Mouse (Mus musculus) hindbrain, embryonic 10.5 days (tissue): ENCODE measurements around the gene Plekhm1. TPM values are rescaled to one million over a fixed set of nuclear protein-coding genes. Genes with fewer than 3 reads are reported as not detected.

ENCODE experiments used
- DNase-seq: peaks from one replicate; pipeline ENCODE4 v3.0.0-alpha.2; 2017; ENCODE audit warnings: low spot score
- H3K27ac ChIP-seq: fragments of 300-500 bp; sonication (generic); 2 replicates; pipeline ENCODE4 v1.5.1; 2016; ENCODE audit warnings: mild to moderate bottlenecking, moderate library complexity
- H3K27me3 ChIP-seq: fragments of 300-500 bp; sonication (generic); 2 replicates; pipeline ENCODE4 v1.6.1; 2016; ENCODE audit warnings: mild to moderate bottlenecking; ENCODE audit not compliant: poor library complexity, insufficient read depth, severe bottlenecking
- H3K36me3 ChIP-seq: fragments of 300-500 bp; sonication (generic); 2 replicates; pipeline ENCODE4 v1.6.1; 2016; ENCODE audit warnings: mild to moderate bottlenecking, moderate library complexity
- H3K4me1 ChIP-seq: fragments of 300-500 bp; sonication (generic); replicated peaks from 2 replicates; pipeline ENCODE4 v1.6.1; 2016; ENCODE audit warnings: mild to moderate bottlenecking
- H3K4me3 ChIP-seq: fragments of 300-500 bp; sonication (generic); 2 replicates; pipeline ENCODE4 v1.5.1; 2016; ENCODE audit warnings: mild to moderate bottlenecking, moderate library complexity
- H3K9me3 ChIP-seq: fragments of 300-500 bp; sonication (generic); 2 replicates; pipeline ENCODE4 v1.6.1; 2016; ENCODE audit warnings: mild to moderate bottlenecking, moderate library complexity
- WGBS: fragments of 180-500 bp; shearing (Covaris S2); methylation state at CpG from one replicate; pipeline ENCODE4 v1.1.7; 2016; 5-methylcytosine and 5-hydroxymethylcytosine counted together
- polyA plus RNA-seq: library from polyadenylated mRNA; unstranded; fragments of >200 nt; fragmentation: Nextera tagmentation; extraction: Ambion mirVana; gene quantifications from 2 replicates; pipeline ENCODE4 v1.2.1, GENCODE M21; 2016

Plekhm1 gene
- polyA plus RNA-seq, 1 experiment from 2014 or later: 11.6 TPM

- H3K4me3 ChIP-seq: no peak overlapping the region
- 77% methylated on average over 7 of the region's 7 CpGs for WGBS
- H3K9me3 ChIP-seq: no peaks in the 10 kb centered on the region
- H3K27me3 ChIP-seq: no peaks in the 10 kb centered on the region
- DNase-seq: no peak
- H3K4me1 ChIP-seq: peaks cover 16% of the 10 kb centered on the region
- peaks cover 51% of the 10 kb centered on the region for H3K36me3 ChIP-seq
- H3K27ac ChIP-seq: no peak overlapping the region
Measured at GRCm38 (mm10) chr11:103406551-103406950, 5.9 kb downstream of the Plekhm1 start.

DNA sequence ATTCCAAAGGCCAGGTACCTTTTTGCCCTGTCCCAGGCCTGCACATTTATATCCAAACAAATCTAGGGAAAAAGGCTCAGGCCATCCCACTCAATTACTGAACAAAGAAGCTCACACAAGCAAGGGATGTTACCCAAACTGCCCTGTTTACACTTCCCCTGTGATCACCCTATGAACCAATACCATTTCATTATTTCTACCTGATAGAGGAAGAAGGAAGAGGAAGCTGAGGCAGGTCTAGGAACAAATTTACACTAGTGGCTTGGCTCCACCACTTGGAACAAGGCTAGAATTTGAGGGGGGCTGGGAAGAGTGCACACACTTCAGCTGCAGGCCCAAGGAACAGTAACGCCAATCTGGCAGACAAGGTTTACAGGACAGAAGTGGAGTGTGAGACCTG is 6.7 kb downstream of the Plekhm1 start:
- H3K9me3 ChIP-seq: no peaks in the 10 kb centered on the region
- no peak overlapping the region for H3K27ac ChIP-seq
- 93% methylated on average over 1 of the region's 1 CpGs for WGBS
- no peak overlapping the region for H3K4me3 ChIP-seq
- peaks cover 9% of the 10 kb centered on the region for H3K4me1 ChIP-seq
- peaks cover 56% of the 10 kb centered on the region for H3K36me3 ChIP-seq
- no peaks in the 10 kb centered on the region for H3K27me3 ChIP-seq
- no peak for DNase-seq

- Histone ChIP-seq H3K9me3 (no peaks in the 10 kb centered on the region), H3K27me3 (no peaks in the 10 kb centered on the region), H3K4me3 (no peak overlapping the region), H3K4me1 (peaks cover 4% of the 10 kb centered on the region; the same call in 1 of the 2 replicates), H3K36me3 (peaks cover 58% of the 10 kb centered on the region), H3K27ac (no peak overlapping the region)
- no peak for DNase-seq
Measured at GRCm38 (mm10) chr11:103404618-103405017, 7.9 kb downstream of the Plekhm1 start.

GRCm38 (mm10) chr11:103403776-103404175 is 8.7 kb downstream of the Plekhm1 start:
- no peaks in the 10 kb centered on the region for H3K9me3 ChIP-seq
- H3K4me1 ChIP-seq: peaks cover 4% of the 10 kb centered on the region; the same call in 1 of the 2 replicates
- H3K27ac ChIP-seq: no peak overlapping the region
- no peak overlapping the region for H3K4me3 ChIP-seq
- no peaks in the 10 kb centered on the region for H3K27me3 ChIP-seq
- peaks cover 60% of the 10 kb centered on the region for H3K36me3 ChIP-seq
- DNase-seq: no peak
- WGBS: 61% methylated on average over 4 of the region's 4 CpGs

GRCm38 (mm10) chr11:103402738-103403137 is 9.7 kb downstream of the Plekhm1 start:
- Histone ChIP-seq H3K4me3 (no peak overlapping the region), H3K36me3 (peaks cover 61% of the 10 kb centered on the region)
- 95% methylated on average over 5 of the region's 5 CpGs for WGBS

GRCm38 (mm10) chr11:103402198-103402597 is 10.3 kb downstream of the Plekhm1 start:
- Histone ChIP-seq H3K9me3 (no peaks in the 10 kb centered on the region), H3K27ac (no peak overlapping the region), H3K4me1 (peaks cover 4% of the 10 kb centered on the region; the same call in 1 of the 2 replicates), H3K27me3 (no peaks in the 10 kb centered on the region), H3K36me3 (peaks cover 62% of the 10 kb centered on the region), H3K4me3 (no peak overlapping the region)
- 67% methylated on average over 2 of the region's 2 CpGs for WGBS
- DNase-seq: peak; percentile 10

More at GRCm38 (mm10) chr11:103402738-103403137, 9.7 kb downstream of the Plekhm1 start:
- H3K9me3 ChIP-seq: no peaks in the 10 kb centered on the region
- H3K4me1 ChIP-seq: peaks cover 4% of the 10 kb centered on the region; the same call in 1 of the 2 replicates
- no peak overlapping the region for H3K27ac ChIP-seq
- no peak for DNase-seq
- H3K27me3 ChIP-seq: no peaks in the 10 kb centered on the region

- Histone ChIP-seq H3K27ac (no peak overlapping the region), H3K27me3 (no peaks in the 10 kb centered on the region), H3K4me3 (no peak overlapping the region), H3K9me3 (no peaks in the 10 kb centered on the region), H3K4me1 (peaks cover 4% of the 10 kb centered on the region; the same call in 1 of the 2 replicates), H3K36me3 (peaks cover 69% of the 10 kb centered on the region)
- no peak for DNase-seq
- WGBS: 94% methylated on average over 4 of the region's 4 CpGs
Measured at GRCm38 (mm10) chr11:103399986-103400385, 12.5 kb downstream of the Plekhm1 start.

- no peak overlapping the region for H3K4me3 ChIP-seq
- peaks cover 4% of the 10 kb centered on the region; the same call in 1 of the 2 replicates for H3K4me1 ChIP-seq
- 88% methylated on average over 3 of the region's 3 CpGs for WGBS
- no peaks in the 10 kb centered on the region for H3K9me3 ChIP-seq
- DNase-seq: no peak
- H3K27ac ChIP-seq: no peak overlapping the region
- peaks cover 73% of the 10 kb centered on the region for H3K36me3 ChIP-seq
- H3K27me3 ChIP-seq: no peaks in the 10 kb centered on the region
Measured at GRCm38 (mm10) chr11:103399050-103399449, 13.4 kb downstream of the Plekhm1 start.

GRCm38 (mm10) chr11:103396682-103397081 is 15.8 kb downstream of the Plekhm1 start:
- WGBS: 96% methylated on average over 4 of the region's 4 CpGs

DNA sequence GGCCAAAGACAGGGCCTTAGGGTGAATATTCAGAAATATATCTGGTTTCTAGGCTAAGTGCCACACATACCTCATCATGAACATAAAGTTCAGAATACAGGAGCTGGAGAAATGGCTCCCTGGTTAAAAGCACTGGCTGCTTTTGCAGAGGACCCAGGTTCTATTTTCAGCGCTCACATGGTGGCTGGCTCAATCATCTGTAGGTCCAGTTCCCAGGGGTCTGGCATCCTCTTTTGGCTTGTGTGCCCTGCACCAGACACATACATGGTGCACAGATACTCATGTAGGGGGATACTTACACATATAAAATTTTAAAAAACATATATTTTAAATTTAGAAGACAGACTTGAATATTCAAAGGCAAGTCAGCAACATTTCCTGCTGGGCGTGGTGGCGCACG is 16.3 kb downstream of the Plekhm1 start:
- 97% methylated on average over 4 of the region's 4 CpGs for WGBS
- peaks cover 76% of the 10 kb centered on the region for H3K36me3 ChIP-seq

More at GRCm38 (mm10) chr11:103396682-103397081, 15.8 kb downstream of the Plekhm1 start:
- H3K27ac ChIP-seq: no peak overlapping the region
- no peak overlapping the region for H3K4me3 ChIP-seq
- DNase-seq: no peak
- no peaks in the 10 kb centered on the region for H3K9me3 ChIP-seq
- no peaks in the 10 kb centered on the region for H3K27me3 ChIP-seq
- no peaks in the 10 kb centered on the region for H3K4me1 ChIP-seq
- H3K36me3 ChIP-seq: peaks cover 76% of the 10 kb centered on the region

GRCm38 (mm10) chr11:103394604-103395003 is 17.9 kb downstream of the Plekhm1 start:
- Histone ChIP-seq H3K27me3 (no peaks in the 10 kb centered on the region), H3K4me1 (no peaks in the 10 kb centered on the region), H3K4me3 (no peak overlapping the region), H3K36me3 (peaks cover 82% of the 10 kb centered on the region), H3K9me3 (no peaks in the 10 kb centered on the region), H3K27ac (no peak overlapping the region)
- 90% methylated on average over 7 of the region's 7 CpGs for WGBS
- DNase-seq: no peak

More for the DNA sequence above, 16.3 kb downstream of the Plekhm1 start:
- Histone ChIP-seq H3K4me3 (no peak overlapping the region), H3K4me1 (no peaks in the 10 kb centered on the region), H3K27me3 (no peaks in the 10 kb centered on the region), H3K9me3 (no peaks in the 10 kb centered on the region), H3K27ac (no peak overlapping the region)
- DNase-seq: no peak

DNA sequence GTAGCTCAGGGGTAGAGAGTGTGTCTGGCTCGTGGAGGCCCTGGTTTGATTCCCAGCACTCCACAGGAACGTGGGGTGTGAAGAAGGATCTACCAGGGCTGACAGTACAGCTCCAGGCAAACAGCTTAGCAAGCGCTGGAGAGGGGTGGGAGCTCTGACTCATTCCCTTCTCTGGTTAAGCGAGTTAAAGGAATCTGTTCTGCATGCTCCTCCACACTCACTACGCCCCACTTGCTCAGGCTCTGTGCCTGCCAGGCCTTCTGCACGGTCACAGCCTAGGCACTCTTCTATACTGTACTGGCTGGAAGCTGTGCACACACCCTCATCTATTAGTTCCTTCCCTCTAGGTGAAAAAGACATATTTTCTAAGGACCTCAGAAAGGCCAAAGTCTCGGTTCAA is 18.5 kb downstream of the Plekhm1 start:
- Histone ChIP-seq H3K4me3 (no peak overlapping the region), H3K36me3 (peaks cover 83% of the 10 kb centered on the region), H3K27me3 (no peaks in the 10 kb centered on the region), H3K27ac (no peak overlapping the region), H3K9me3 (no peaks in the 10 kb centered on the region), H3K4me1 (no peaks in the 10 kb centered on the region)
- 90% methylated on average over 7 of the region's 7 CpGs for WGBS
- no peak for DNase-seq

GRCm38 (mm10) chr11:103387870-103388526 is 24.5 kb downstream of the Plekhm1 start:
- Histone ChIP-seq H3K4me3 (no peak overlapping the region), H3K36me3 (peaks cover 63% of the 10 kb centered on the region), H3K27ac (no peak overlapping the region), H3K4me1 (peaks cover 9% of the 10 kb centered on the region), H3K9me3 (no peaks in the 10 kb centered on the region), H3K27me3 (no peaks in the 10 kb centered on the region)
- 75% methylated on average over 7 of the region's 7 CpGs for WGBS
- DNase-seq: no peak
